Mouse (Mus musculus) thymus, adult 2 months (tissue): ENCODE measurements around the gene Mcm9.

Experiments
- CTCF ChIP-seq: fragments of 200-500 bp; IDR thresholded peaks from 2 replicates; pipeline ENCODE4 v1.5.1; 2012; ENCODE audit warnings: mild to moderate bottlenecking, control low read depth, low read length, moderate library complexity, borderline replicate concordance; ENCODE audit not compliant: control insufficient read depth, poor library complexity, insufficient read depth; ENCODE audit errors: extremely low read depth
- POLR2A ChIP-seq: fragments of 200-500 bp; IDR thresholded peaks from 2 replicates; pipeline ENCODE4 v1.6.1; 2012; ENCODE audit warnings: mild to moderate bottlenecking, low read length, control low read depth, moderate library complexity; ENCODE audit not compliant: control insufficient read depth, poor library complexity, insufficient read depth; ENCODE audit errors: extremely low read depth

DNA sequence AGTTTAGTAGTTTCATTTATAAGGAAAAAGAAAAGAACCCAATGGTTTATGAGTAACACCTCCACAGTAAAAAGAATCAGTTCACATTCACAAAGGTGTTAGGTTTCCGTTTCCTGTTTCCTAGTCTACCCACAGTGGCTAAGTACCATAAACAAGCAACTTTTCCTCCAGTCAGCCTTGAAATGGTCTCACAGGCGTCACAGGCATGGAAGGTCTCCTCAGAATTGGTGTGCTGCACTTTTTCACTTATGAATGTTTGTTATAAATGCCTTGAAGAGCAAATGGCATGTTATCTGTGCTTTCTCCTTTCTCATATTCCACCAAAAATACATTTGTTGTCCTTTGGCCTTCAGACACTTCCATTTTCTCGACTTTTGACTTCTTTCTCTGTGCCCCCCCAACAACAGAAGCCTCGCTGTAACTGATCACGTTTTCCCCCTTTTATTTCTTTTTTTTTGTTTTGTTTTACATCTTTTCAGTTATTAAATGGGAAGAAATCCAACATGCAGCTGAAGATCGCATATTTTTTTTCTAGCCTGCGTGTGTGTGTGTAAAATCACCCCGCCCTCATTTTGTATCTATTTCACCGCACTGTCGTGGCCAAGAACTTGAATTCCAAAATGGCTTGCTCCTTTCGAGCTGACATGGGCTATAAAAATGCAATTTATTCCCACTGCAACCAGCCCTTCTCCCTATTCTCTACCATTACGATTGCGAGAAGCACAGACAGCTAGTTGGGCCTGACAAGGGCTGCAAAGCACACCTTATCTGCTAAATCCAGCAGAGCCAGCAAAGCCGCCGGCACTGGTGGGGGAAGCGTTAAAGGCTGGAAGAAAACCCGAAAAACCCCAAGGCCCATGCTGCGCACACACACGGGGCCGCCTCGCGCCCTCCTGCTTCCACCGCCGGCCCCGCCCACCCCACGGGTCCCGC is 34.2 kb downstream of the Mcm9 start:
- TF ChIP-seq POLR2A (no peak), CTCF (no peak)
